Comparison of ENCODE assay signal across 8 mouse cellular contexts in the genomic region with DNA sequence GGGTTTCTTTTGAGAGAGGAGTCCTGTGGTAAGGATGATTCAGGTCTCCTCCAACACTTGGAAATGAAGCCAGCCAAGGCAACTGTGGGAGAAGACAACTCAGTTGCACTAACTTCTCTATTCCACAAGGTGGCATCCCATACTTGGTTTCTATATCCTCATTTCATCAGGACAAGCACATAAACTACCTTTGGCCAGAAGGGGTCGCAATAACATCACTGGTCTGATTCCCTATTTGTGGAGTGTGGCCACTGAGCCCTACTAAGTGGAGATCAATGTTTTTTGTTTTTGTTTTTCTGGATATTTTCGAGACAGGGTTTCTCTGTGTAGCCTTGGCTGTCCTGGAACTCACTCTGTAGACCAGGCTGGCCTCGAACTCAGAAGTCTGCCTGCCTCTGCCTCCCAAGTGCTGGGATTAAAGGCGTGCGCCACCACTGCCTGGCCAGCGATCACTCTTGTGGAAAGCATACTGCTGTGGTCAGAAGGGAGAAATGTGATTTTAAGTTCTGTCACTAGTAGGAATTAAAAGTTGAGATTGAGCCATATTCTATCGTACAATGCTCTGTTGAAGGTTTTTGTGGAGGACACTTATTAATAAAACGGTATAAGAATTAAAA.
A peak's percentile ranks its signal among the peaks of the same experiment; 100 is the strongest.
DNase-seq lines count a peak whose midpoint lies in the region; ATAC-seq and TF ChIP-seq lines count a peak whose summit lies in the region.
"Not testable (repeated sequence)": the region's sequence is repeated elsewhere in the genome, so short reads cannot be mapped to it uniquely, and the experiment has no call there.

No protein-coding gene starts in this region.

- H3K9me3 ChIP-seq in G1E (replicated peaks); liver, embryonic 15.5 days (replicated peaks); neural tube, embryonic 13.5 days: not testable (repeated sequence)

- ATAC-seq in G1E (ENCODE audit: extremely low read depth, insufficient number of reproducible peaks, low FRiP score, poor library complexity, severe bottlenecking), result peak; percentile 85
- ATAC-seq in frontal cortex, adult (ENCODE audit: low TSS enrichment), result peak; percentile 69; the same call in 1 of the 2 replicates
- peak; percentile 48 for ATAC-seq in liver, embryonic 15.5 days (ENCODE audit: insufficient read depth)
- 0 out of 2 replicates have a peak, but pooled peaks have one; percentile 36 for ATAC-seq in neural tube, embryonic 13.5 days (ENCODE audit: low read depth)

- not testable (repeated sequence) for H3K27me3 ChIP-seq in G1E (ENCODE audit: insufficient read depth, low read length); liver, embryonic 15.5 days; neural tube, embryonic 13.5 days

- not testable (repeated sequence) for H3K4me2 ChIP-seq in liver, embryonic 15.5 days; neural tube, embryonic 13.5 days

- H3K4me1 ChIP-seq in G1E (ENCODE audit: insufficient read depth, low read depth, low read length); liver, embryonic 15.5 days (replicated peaks); neural tube, embryonic 13.5 days (replicated peaks): not testable (repeated sequence)

- WGBS in liver, embryonic 15.5 days (ENCODE audit: insufficient replicate concordance), result 51% methylated on average over 8 of the region's 8 CpGs
- WGBS in neural tube, embryonic 13.5 days, result 69% methylated on average over 8 of the region's 8 CpGs

- H3K36me3 ChIP-seq in G1E (replicated peaks); liver, embryonic 15.5 days (replicated peaks); neural tube, embryonic 13.5 days: not testable (repeated sequence)

- TF ChIP-seq CTCF in G1E (IDR thresholded peaks at IDR 0.05; ENCODE audit: low read depth, low read length), result peak; percentile 56

- H3K4me3 ChIP-seq in G1E (ENCODE audit: low read depth, low read length); liver, embryonic 15.5 days (replicated peaks); neural tube, embryonic 13.5 days: not testable (repeated sequence)

- H3K9ac ChIP-seq in liver, embryonic 15.5 days; neural tube, embryonic 13.5 days: not testable (repeated sequence)

- not testable (repeated sequence) for H3K27ac ChIP-seq in liver, embryonic 15.5 days (replicated peaks); neural tube, embryonic 13.5 days (replicated peaks)

- DNase-seq in G1E (ENCODE audit: low spot score), result not testable (repeated sequence)
- DNase-seq in cerebellum, adult 11-12 months, result peak; percentile 27
- peak; percentile 46 for DNase-seq in heart, postnatal 4 days
- DNase-seq in layer of hippocampus, adult 11-12 months (ENCODE audit: low spot score), result peak; percentile 52
- DNase-seq in thymus, postnatal 4 days, result peak; percentile 44
